Mouse (Mus musculus) small intestine, adult 2 months (tissue): ENCODE measurements around the gene Cacng7.

ENCODE experiments used
- CTCF ChIP-seq: fragments of 200-500 bp; IDR thresholded peaks from 2 replicates; pipeline ENCODE4 v1.5.1; 2012; ENCODE audit warnings: low read depth, mild to moderate bottlenecking, control low read depth, inconsistent platforms, low read length, moderate library complexity, mixed read lengths; ENCODE audit not compliant: insufficient replicate concordance, insufficient read length; ENCODE audit errors: extremely low read depth
- POLR2A ChIP-seq: fragments of 200-500 bp; IDR thresholded peaks from 2 replicates; pipeline ENCODE4 v1.6.1; 2012; ENCODE audit warnings: low read depth, mild to moderate bottlenecking, control low read depth, inconsistent platforms, low read length, moderate library complexity

DNA sequence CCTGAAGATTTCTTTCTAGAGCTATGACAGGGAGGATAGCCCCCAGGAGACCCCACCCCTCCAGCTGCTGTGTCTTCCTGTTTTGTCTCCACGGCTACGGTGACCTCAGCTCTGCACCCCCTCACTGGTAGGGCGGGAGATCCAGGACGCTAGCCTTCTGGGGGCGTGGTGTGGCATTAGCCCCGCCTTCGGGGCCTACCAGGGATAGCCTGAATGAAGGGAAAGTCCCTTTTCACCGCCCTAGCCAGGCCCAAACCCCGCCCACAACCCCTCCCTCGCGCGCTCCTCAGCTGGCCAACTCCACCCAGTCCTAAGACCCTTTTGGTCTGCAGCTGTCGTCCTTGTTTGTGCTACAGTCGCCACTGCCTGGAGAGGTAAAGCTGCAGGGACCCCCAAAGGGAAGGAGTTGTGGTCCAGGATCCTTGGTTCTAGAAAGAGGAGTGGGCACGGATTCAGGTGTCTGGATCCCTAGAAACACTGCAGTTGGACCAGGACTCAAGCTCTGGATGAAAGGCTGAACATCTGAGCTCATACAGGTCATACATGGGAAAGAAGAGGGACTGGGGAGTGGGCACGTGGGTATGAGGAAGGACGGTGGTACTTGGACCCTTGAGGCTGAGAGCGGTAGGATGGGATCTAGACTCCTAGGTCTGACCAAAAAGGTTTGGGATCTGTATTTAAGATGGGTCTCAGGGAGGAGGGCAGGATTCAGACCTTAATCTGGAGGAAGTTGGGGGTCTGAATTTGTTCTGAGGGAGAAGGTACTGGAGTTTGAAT lies 42.3 kb upstream of the Cacng7 start:
- TF ChIP-seq CTCF (no peak), POLR2A (peak; percentile 33; the same call in 1 of the 2 replicates)
